ENCODE assay signal across 14 mouse cellular contexts in the genomic region with DNA sequence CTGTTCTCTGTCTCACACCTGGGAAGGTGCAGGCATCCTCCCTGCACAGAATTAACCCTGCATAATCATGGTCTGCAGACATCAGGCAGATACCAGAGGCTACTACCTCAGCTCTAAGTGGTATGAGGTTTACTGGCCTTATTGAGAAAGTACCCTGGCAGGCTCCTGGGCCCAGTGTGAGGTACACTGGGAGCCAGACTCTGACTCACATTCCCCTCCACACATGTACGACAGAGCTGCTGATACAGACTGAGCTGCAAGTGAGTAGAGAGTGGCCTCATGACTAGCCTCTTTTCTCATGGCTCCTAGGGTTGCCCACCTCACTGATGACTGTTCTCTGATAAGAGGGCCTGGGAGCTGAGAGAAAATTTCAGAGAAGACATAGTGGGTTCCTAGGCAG.
"Had no signal": no experiment of that assay in that cellular context is flagged by ENCODE, and none has a peak within 500 bp of the region (broad histone marks: within the 10 kb centered on the region; RNA-seq: fewer than 3 reads in every experiment).

No protein-coding gene starts in this region.

- H3K9ac ChIP-seq: liver, embryonic 13.5 days; midbrain, embryonic 13.5 days had no signal

- DNase-seq: kidney, adult 9 months; kidney, postnatal 14 days; kidney, postnatal 4 days; layer of hippocampus, postnatal 36 days; liver, embryonic 13.5 days; lung, adult 2 months; lung, postnatal 14 days; thymus, adult 18-20 months; thymus, postnatal 36 days had no signal

- H3K4me3 ChIP-seq: left cerebral cortex, adult 2 months; liver, embryonic 13.5 days; midbrain, embryonic 10.5 days; midbrain, embryonic 13.5 days had no signal

- H3K4me1 ChIP-seq: liver, embryonic 13.5 days; midbrain, embryonic 13.5 days had no signal

- H3K27ac ChIP-seq: left cerebral cortex, adult 2 months; liver, embryonic 13.5 days; macrophage; midbrain, embryonic 10.5 days; midbrain, embryonic 13.5 days had no signal

- H3K27me3 ChIP-seq: liver, embryonic 13.5 days; midbrain, embryonic 13.5 days had no signal

- H3K4me2 ChIP-seq: liver, embryonic 13.5 days; midbrain, embryonic 13.5 days had no signal

- H3K9me3 ChIP-seq: liver, embryonic 13.5 days; midbrain, embryonic 10.5 days; midbrain, embryonic 13.5 days had no signal

- H3K36me3 ChIP-seq: liver, embryonic 13.5 days; midbrain, embryonic 10.5 days; midbrain, embryonic 13.5 days had no signal

- ATAC-seq: midbrain, embryonic 13.5 days; midbrain, embryonic 16.5 days had no signal
